Comparison of ENCODE assay signal across 19 mouse cellular contexts in the genomic region with DNA sequence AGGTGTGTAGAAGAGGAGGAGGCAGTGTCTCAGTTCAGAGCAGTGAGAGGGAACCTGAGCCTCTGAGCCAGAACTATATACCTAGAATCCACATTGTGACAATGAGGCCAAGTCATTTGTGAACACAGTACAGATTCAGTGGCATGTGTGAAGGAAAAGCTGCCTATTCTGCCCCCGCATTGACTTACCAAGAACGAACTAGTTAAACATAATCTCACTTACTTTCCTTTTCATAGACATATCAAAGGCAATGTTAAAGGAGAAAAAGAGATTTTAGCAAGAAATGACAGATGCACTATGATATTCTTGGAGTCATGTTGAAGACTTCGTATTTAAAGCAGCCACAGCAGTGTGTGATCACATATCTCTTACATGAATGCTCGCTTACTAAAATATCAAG.
"Had no signal": no experiment of that assay in that cellular context is flagged by ENCODE, and none has a peak within 500 bp of the region (broad histone marks: within the 10 kb centered on the region; RNA-seq: fewer than 3 reads in every experiment).

No protein-coding gene starts in this region.

- ATAC-seq: hindbrain, embryonic 16.5 days; inflammation-experienced regulatory T-cells, adult 6 months; intestine, embryonic 15.5 days; intestine, postnatal 0 days; liver, embryonic 12.5 days had no signal

- DNase-seq: gastrocnemius, postnatal 14 days; gastrocnemius, postnatal 36 days; heart, adult 11 months; heart, adult 2 months; heart, postnatal 14 days; heart, postnatal 4 days; kidney, adult 18-20 months; kidney, adult 8-10 months; kidney, postnatal 10 days; kidney, postnatal 25 days; kidney, postnatal 4 days; layer of hippocampus, adult 9-11 months; layer of hippocampus, postnatal 36 days; left cerebral cortex, postnatal 4 days had no signal
